Mouse (Mus musculus): Measurements from ENCODE around the gene Anks1b.

Gene Anks1b

DNA sequence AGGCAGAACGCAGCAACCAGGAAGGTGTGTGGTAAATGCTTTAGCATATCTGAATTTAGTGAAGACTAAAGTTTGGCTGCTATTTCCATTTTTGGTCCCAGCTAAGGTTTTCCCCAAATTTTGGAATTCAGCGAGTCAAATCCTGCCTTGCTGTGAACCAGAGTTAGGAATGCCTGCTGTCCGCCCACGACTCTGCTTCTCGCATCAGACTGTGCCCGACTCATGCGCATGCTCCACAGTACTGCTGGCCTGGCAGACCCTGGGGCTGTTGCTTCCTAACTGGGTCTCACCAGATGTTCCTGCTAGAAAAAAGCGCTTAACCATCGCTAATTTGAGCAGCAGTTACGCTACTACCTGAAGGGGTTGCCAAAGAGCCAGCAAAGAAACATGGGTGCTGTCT lies 801.1 kb downstream of the Anks1b start:
- DNase-seq (ENCODE audit: low spot score), result no peak

DNA sequence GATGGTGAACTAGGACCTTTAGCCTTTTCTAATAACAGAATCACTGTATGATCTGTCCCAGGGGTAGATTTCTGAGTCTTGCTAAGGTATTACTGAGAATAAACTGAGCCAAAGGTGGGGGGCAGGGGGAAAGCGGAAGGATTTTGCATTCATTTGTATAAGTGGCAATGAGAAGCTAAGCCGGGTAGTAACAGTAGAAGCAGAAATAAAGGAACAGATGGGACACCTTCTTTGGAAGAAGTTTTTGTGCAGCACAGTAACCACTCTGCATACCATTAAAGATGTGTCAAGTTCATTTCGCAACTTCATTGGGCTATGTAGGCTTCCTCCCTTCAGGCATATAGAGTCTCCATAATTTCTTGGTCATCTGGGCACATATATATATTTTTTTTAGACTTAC lies 804.1 kb downstream of the Anks1b start:
- no peak for DNase-seq (ENCODE audit: low spot score)

DNA sequence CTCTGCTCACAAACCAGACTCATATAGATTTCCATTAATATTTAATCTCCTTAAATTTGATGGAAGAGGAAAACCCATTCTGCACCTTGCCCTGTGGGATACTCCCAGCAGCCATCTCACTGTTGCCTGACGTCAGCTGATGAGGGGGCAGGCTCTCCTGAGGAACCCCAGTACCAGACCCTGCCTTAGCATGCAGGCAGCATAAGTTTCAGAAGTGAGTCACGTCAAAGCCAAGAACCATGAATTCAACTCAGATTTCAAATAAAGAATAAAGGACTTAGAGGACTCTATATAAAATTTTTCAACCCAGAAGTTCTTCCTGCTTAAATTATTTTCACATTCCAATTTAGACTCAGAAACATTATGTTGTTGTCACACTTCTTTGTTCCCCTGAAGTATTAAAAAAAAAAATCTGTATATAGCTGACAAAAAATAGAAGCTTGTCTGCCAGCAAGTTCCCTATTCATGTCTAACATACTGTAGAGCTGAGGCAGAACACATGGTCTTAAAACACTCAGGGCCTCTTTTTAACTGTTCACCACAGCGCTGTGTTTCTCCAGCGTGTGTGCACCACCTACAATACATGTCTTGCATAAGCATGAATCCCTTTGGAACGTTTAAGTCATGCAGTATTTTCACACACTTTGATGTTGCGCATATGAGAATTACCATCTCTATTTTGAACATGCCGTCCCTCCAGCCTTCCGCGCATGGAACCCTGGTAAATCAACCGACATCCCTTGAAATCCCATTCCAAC lies 806.6 kb downstream of the Anks1b start:
- no peak for DNase-seq (ENCODE audit: low spot score)

DNA sequence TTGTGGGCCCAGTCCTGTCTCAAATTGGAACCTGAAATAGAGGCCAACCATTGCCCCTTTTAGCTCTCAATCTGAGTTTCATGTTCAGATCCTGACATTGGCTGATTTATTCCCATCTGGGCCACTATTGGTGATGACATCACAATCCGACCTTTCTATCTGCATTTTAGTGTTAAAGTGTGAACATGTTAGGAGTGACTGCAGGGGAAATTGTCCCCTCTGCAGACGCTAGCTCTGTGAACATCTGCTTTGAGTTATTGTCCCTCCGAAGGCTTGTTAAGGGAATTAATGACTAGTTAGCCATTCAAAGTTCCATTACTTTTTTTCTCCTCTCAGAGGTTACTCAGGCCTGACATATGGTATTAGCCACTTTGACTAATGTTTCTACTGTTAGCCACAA lies 810.5 kb downstream of the Anks1b start:
- DNase-seq (ENCODE audit: low spot score), result no peak

- no peak for DNase-seq (ENCODE audit: low spot score)
Observed at GRCm38 (mm10) chr10:90685367-90685766, 812.1 kb downstream of the Anks1b start.

GRCm38 (mm10) chr10:90688153-90688552 lies 814.8 kb downstream of the Anks1b start:
- DNase-seq (ENCODE audit: low spot score), result no peak

GRCm38 (mm10) chr10:90688696-90689252 lies 815.5 kb downstream of the Anks1b start:
- DNase-seq (ENCODE audit: low spot score), result no peak

- no peak for DNase-seq (ENCODE audit: low spot score)
Observed at GRCm38 (mm10) chr10:90689854-90690513, 816.7 kb downstream of the Anks1b start.

DNA sequence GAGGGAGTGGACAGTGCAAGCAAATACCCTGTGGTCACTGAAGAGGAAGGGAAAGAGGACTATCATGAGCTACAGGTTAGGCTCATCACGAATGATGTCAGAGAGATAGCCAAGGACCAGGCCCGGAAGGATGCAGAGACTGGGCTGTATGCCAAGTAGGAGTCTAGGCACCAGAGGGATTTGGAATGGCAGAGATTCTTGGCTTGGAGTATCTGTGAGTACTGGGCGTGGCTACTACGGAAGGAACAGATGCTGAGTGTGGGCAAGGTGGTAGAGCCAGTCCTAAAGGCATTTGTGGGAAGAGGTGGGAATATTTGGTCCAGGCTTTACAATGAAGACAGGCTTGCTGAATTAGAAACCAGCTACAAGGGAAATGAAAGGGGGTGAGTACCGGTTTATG lies 823.4 kb downstream of the Anks1b start:
- no peak for DNase-seq (ENCODE audit: low spot score)

DNA sequence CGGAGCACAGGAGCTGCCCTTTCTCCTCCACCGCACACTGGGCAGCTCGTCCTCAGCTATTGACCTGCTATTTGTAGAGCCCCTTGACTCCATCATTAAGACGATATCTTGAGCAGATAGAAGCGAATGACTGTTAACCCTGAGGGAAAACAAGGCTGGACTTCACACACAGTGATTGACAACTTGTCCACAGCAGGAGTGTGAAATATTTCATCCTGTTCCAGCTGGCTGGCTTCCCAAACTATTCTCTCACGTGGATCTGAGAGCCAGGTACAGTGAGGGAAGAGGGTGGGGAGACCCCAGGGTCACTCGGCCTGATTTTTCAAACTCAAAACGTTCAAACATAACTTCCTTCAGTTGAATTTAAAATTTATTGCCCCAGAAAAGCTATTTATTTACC lies 824.1 kb downstream of the Anks1b start:
- DNase-seq (ENCODE audit: low spot score), result no peak

- DNase-seq (ENCODE audit: low spot score), result no peak
Observed at GRCm38 (mm10) chr10:90699211-90699610, 825.9 kb downstream of the Anks1b start.

- DNase-seq (ENCODE audit: low spot score), result no peak
Observed at GRCm38 (mm10) chr10:90704602-90705001, 831.3 kb downstream of the Anks1b start.

- DNase-seq (ENCODE audit: low spot score), result no peak
Observed at GRCm38 (mm10) chr10:90708822-90709601, 835.7 kb downstream of the Anks1b start.

DNA sequence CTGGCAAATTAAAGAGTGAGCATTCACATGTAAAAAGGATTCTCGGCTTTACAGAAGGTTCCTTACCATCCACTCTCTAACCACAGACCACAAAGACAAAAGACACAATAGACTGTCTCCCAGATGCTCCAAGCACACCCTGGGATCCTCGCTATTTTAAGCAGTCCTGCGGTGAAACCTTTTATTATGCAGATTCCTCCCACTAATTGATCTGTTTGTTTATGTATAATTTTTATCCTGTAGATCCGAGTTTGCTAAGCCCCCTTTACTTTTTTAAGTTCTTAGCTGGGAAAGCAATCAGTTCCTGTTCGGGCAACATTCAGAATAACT lies 836.3 kb downstream of the Anks1b start:
- no peak for DNase-seq (ENCODE audit: low spot score)

DNA sequence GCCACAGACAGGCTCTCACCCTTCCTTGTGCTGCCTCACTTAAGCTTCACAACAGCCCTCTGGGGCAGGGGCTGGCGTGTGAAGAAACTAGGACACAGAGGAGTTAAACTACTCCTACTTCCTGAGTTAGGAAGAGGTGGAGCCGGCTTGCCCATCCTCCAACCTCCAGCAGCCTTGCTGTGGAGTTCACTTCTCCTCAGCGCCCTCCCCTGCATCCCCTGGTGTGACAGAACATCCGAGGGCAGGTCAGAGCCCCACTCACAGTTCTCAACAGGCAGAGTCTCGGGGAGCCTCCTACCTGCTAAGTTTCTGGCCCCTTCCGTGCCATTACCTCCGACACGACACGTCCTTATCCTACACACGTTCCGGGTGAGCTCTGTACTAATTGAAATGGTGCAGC lies 844.7 kb downstream of the Anks1b start:
- no peak for DNase-seq (ENCODE audit: low spot score)

- DNase-seq (ENCODE audit: low spot score), result no peak
Observed at GRCm38 (mm10) chr10:90718684-90719083, 845.4 kb downstream of the Anks1b start.

DNA sequence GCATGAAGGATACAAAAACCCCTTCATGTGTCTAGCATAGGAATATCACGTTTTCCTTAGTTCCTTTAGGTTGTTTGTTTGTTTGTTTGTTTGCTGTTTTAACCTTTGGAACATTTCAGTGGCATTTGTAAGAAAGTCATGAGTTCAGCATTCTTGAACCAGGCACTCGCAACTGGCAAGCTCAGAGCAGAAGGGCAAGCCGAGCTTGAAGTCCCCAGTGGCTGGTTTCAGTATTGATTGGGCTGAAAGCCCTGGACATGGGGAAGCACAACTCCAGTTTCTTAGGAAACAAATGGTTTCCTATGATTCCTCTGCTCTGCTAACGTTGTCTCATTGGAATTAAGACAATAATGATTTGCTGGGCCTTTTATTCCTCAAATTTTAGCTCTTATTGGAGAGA lies 846.7 kb downstream of the Anks1b start:
- DNase-seq (ENCODE audit: low spot score), result no peak

GRCm38 (mm10) chr10:90723071-90723494 lies 849.8 kb downstream of the Anks1b start:
- DNase-seq (ENCODE audit: low spot score), result no peak

DNA sequence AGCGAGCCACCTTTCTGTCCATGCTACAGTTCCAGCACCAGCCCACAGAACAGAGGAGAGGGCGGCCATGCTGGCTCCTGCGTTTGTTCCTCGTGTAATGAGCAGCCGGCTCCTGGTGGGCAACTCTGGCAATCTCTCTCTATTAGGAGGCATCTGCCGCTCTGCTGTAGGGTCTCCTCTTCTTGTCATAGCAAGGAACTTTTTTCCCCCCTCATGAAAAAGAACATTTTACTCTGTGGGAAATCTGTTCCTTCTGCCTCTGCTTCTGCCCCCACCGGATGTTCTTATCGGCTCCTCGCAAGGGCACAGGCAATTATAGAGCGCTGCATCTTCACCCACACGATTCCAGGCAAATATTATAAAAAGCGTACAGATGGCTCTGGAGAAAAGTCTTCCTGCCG lies 850.6 kb downstream of the Anks1b start:
- DNase-seq (ENCODE audit: low spot score), result no peak

DNA sequence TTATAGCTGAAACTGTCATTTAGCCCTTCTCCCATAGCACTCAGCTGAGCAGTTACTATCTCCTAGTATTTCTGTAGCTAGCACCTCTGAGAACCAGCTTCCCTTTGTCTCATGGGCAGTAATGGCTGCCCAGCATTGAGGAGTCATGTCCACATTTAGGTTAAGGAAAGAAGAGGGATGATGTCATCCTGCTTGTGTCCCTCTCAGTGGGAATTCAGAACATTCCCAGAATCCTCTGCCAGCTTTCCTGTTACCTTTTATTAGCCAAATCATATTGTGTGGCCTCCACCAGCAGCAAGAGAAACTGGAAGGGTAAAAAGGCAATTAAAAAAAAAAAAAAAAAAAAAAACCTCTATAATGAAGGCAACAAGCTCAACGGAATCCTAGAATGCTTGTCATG lies 851.6 kb downstream of the Anks1b start:
- DNase-seq (ENCODE audit: low spot score), result no peak

DNA sequence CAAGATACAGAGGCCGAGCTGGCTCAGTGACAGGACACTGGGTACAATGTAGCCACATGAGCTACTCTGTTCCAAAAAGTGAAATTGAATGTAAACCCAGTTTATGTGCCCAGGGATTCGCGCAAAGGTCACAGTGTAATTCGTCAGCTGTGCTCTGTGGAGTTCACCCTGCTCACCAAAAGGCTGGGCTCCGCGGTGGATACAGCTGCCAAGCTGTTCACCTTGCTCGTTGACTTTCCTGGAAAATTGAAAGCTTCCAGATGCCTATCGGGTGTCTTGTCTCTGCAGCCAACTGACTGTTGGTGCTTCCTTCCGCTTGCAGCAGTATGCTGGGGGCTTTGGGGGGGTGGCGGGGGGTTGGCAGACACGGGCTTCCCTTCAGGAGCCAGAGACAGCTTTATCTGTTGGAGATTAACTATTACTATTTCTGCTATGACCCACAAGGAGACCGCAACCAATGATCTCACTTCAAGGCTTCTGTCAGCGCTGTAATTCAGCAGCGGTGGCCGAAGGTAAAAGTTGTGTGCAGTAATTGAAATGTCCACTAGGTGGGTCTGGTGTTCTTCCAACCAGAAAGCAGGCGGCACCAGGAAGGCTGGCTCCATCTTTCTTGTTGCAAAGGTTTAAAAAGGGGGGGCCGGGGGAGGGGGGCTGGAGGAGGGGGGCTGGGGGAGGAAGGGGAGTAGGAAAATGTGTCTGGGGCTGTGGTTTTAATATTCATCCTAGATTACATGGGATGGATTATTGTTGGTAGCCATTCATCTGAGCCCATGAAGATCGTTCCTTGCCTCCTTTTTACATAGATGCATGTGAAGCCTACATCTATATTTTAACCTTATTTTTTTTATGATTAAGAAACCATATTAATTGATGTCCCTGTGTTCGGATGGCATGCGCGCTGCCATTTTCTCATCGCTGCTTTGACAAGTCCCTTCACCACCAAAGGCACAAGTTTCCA lies 855.4 kb downstream of the Anks1b start:
- no peak for DNase-seq (ENCODE audit: low spot score)

DNA sequence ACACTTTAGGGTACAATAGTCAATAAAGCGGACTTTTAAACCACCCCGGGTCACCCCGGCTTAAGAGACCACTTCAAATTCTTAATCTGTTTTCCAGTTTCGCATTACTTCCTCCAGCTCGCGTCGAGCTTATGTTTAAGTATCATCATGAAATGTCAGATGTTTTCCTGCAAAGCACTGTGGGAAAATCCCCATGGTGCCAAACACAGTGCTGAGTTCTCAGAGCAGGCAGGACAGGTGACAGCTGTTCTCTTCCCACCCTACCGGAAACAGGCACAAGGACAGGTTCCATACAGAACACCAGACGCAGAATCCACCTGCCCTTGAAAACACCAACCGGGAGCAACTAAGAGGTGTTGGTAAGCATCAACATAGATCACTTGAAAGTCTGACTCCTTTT lies 856.2 kb downstream of the Anks1b start:
- DNase-seq (ENCODE audit: low spot score), result no peak
